Mouse (Mus musculus): Measurements from ENCODE around the gene Adam22.

DNA sequence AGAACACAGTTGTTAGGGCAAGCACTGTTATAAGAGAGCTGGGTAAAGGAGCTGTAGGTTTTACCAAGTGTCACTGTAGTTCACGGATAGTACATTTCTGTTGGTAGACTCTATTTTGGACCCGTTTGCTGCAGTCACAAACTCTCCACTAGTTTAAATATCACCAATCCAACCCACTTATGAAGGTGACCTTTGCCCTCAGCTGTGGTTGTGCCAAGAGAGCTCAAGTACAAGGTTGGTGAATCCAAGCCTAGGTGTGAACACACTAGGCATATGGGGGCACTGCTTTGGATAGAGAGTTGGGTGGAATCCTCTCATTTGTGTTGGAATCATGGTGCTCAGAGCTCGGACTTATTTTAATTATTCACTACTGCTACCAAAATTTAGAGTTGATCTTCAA is 282.3 kb downstream of the Adam22 start:
- TF ChIP-seq TAL1 (conservative IDR thresholded peaks at IDR 0.05; ENCODE audit: low read depth, low read length) (no peak), CTCF (IDR thresholded peaks at IDR 0.05; ENCODE audit: low read depth, low read length) (no peak), GATA1 (IDR thresholded peaks at IDR 0.05; ENCODE audit: borderline replicate concordance, low read length) (no peak)

Data from G1E (cell line).